Mouse (Mus musculus): ENCODE results near the gene Gm20547.

GRCm38 (mm10) chr17:34885615-34886014, 3.8 kb upstream of the Gm20547 start:
- TF ChIP-seq CHD2 (IDR thresholded peaks at IDR 0.05; ENCODE audit: low read depth, low read length), result no peak
- no peak for TF ChIP-seq ZC3H11A (IDR thresholded peaks at IDR 0.05; ENCODE audit: borderline replicate concordance, low read depth, low read length)
- no peak for TF ChIP-seq ZNF384 (IDR thresholded peaks at IDR 0.05; ENCODE audit: low read depth, low read length)
